Mouse (Mus musculus): ENCODE measurements at regions not wholly inside any gene's neighbourhood (a gene's known extent, or its start where the extent isn't known, plus 50 kb on each side); places are given as distances from the start of the nearest gene placed in this dataset.

DNA sequence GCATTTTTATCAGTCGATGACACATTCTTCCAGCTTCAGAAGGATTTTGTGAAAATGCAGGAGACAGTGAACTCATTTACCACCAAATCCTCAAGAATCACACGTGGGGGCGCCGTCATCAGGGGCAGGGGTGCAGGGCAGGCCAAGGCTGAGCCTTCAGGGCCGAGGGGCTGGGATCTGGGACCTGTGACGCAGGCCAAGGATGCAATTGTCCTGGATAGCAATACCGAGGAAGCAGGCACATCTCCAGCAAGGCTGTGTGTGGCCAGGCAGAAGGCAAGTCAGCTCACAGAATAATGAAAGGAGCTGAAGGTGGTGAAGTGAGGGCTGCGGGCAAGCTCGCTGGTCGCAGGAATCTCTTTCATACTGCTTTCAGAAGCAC lies 897.3 kb upstream of the Car8 start:
- TF ChIP-seq POLR2A (IDR thresholded peaks at IDR 0.05; ENCODE audit: control insufficient read depth, low read depth, low read length) (no peak), CTCF (IDR thresholded peaks at IDR 0.05; ENCODE audit: control insufficient read depth, insufficient read depth, insufficient replicate concordance, low read depth, low read length) (no peak)

Data from testis, adult 2 months (tissue).